Mouse (Mus musculus) megakaryocyte, embryonic 14.5 days (primary cell): ENCODE measurements around the gene Arsb. TPM values are rescaled to one million over a fixed set of nuclear protein-coding genes. Genes with fewer than 3 reads are reported as not detected.

Experiments
- H3K27me3 ChIP-seq: replicated peaks from 2 replicates; pipeline ENCODE3; 2012; ENCODE audit warnings: inconsistent platforms
- H3K36me3 ChIP-seq: replicated peaks from 2 replicates; pipeline ENCODE3; 2012; ENCODE audit warnings: low read length, inconsistent platforms, mixed read lengths
- H3K4me1 ChIP-seq: 2 replicates; pipeline ENCODE4 v1.6.1; 2012; ENCODE audit warnings: inconsistent platforms
- H3K4me3 ChIP-seq: replicated peaks from 2 replicates; pipeline ENCODE3; 2012; ENCODE audit warnings: moderate library complexity, mild to moderate bottlenecking, inconsistent platforms
- H3K9me3 ChIP-seq: 2 replicates; pipeline ENCODE4 v1.6.1; 2012; ENCODE audit warnings: inconsistent platforms
- FLI1 ChIP-seq: IDR thresholded peaks from 2 replicates; pipeline ENCODE4 v1.6.1; 2012; ENCODE audit warnings: low read length, inconsistent platforms, mixed read lengths
- GATA1 ChIP-seq: IDR thresholded peaks from 3 replicates; pipeline ENCODE4 v1.6.1; 2012; ENCODE audit warnings: mixed read lengths, low read length, inconsistent platforms, borderline replicate concordance
- polyA plus RNA-seq: library from polyadenylated mRNA; stranded (reverse); fragments of >175 nt; gene quantifications from 2 replicates; pipeline ENCODE4 v1.2.3, GENCODE M21; 2012; ENCODE audit warnings: low replicate concordance; ENCODE audit not compliant: insufficient read depth

Arsb gene
- polyA plus RNA-seq, 1 experiment: 2.6 TPM

GRCm38 (mm10) chr13:93989208-93989607, 217.8 kb downstream of the Arsb start:
- Histone ChIP-seq H3K9me3 (peaks cover 16% of the 10 kb centered on the region), H3K27me3 (no peaks in the 10 kb centered on the region), H3K4me1 (peaks cover 68% of the 10 kb centered on the region), H3K36me3 (peaks cover 15% of the 10 kb centered on the region), H3K4me3 (peak overlapping the region; percentile 85)
- no peak for TF ChIP-seq GATA1
- no peak for TF ChIP-seq FLI1

GRCm38 (mm10) chr13:93989736-93990611, 218.5 kb downstream of the Arsb start:
- Histone ChIP-seq H3K4me1 (peaks cover 60% of the 10 kb centered on the region), H3K4me3 (peak overlapping the region; percentile 79), H3K36me3 (peaks cover 12% of the 10 kb centered on the region), H3K27me3 (no peaks in the 10 kb centered on the region), H3K9me3 (peaks cover 12% of the 10 kb centered on the region)
- TF ChIP-seq FLI1: no peak
- no peak for TF ChIP-seq GATA1

GRCm38 (mm10) chr13:93990841-93991240, 219.4 kb downstream of the Arsb start:
- Histone ChIP-seq H3K9me3 (peaks cover 12% of the 10 kb centered on the region), H3K27me3 (no peaks in the 10 kb centered on the region), H3K4me3 (peak overlapping the region; percentile 56), H3K4me1 (peaks cover 58% of the 10 kb centered on the region), H3K36me3 (peaks cover 12% of the 10 kb centered on the region)
- no peak for TF ChIP-seq FLI1
- no peak for TF ChIP-seq GATA1

GRCm38 (mm10) chr13:93992342-93992882, 221.0 kb downstream of the Arsb start:
- H3K36me3 ChIP-seq: peaks cover 12% of the 10 kb centered on the region
- no peaks in the 10 kb centered on the region for H3K27me3 ChIP-seq
- peaks cover 72% of the 10 kb centered on the region for H3K4me1 ChIP-seq
- H3K9me3 ChIP-seq: peaks cover 12% of the 10 kb centered on the region
- TF ChIP-seq GATA1 (no peak), FLI1 (no peak)
- H3K4me3 ChIP-seq: peak overlapping the region; percentile 5

Other genes with a start within 250 kb of the Arsb start
- not detected in 2 replicates for gene Bhmt, start 133.7 kb upstream of the Arsb start, polyA plus RNA-seq
- not detected in 2 replicates for gene Bhmt2, start 97.3 kb upstream of the Arsb start, polyA plus RNA-seq
- not detected in 2 replicates for gene Dmgdh, start 97.2 kb upstream of the Arsb start, polyA plus RNA-seq